Mouse (Mus musculus) liver, embryonic 16.5 days (tissue): Measurements from ENCODE around the gene Clec12b. TPM values are rescaled to one million over a fixed set of nuclear protein-coding genes. Genes with fewer than 3 reads are reported as not detected.
"Not testable (repeated sequence)": the region's sequence is repeated elsewhere in the genome, so short reads cannot be mapped to it uniquely, and the experiment has no call there.

Experiments used
- ATAC-seq: fragments of 200-750 bp; cut with Nextera tagmentation; 2 replicates; pipeline ENCODE4 v1.8.0; 2017; ENCODE audit warnings: low read depth, mild to moderate bottlenecking, moderate number of reproducible peaks, moderate library complexity
- H3K27ac ChIP-seq: fragments of 300-500 bp; sonication (generic); 2 replicates; pipeline ENCODE4 v1.5.1; 2014; ENCODE audit warnings: mild to moderate bottlenecking, low read length
- H3K27me3 ChIP-seq: fragments of 300-500 bp; sonication (generic); 2 replicates; pipeline ENCODE4 v1.6.1; 2014; ENCODE audit warnings: low read depth, low read length, mixed read lengths; ENCODE audit not compliant: control insufficient read depth, insufficient read depth
- H3K36me3 ChIP-seq: fragments of 300-500 bp; sonication (generic); 2 replicates; pipeline ENCODE4 v1.6.1; 2014; ENCODE audit warnings: mild to moderate bottlenecking; ENCODE audit not compliant: control insufficient read depth, insufficient read depth
- H3K4me1 ChIP-seq: fragments of 300-500 bp; sonication (generic); 2 replicates; pipeline ENCODE4 v1.6.1; 2014; ENCODE audit warnings: low read depth, low read length, mixed read lengths; ENCODE audit not compliant: control insufficient read depth
- H3K4me2 ChIP-seq: fragments of 300-500 bp; sonication (generic); 2 replicates; pipeline ENCODE4 v1.6.1; 2014; ENCODE audit warnings: low read depth, low read length, mixed read lengths
- H3K4me3 ChIP-seq: fragments of 300-500 bp; sonication (generic); 2 replicates; pipeline ENCODE4 v1.5.1; 2014; ENCODE audit warnings: low read depth, mild to moderate bottlenecking, low read length
- H3K9ac ChIP-seq: fragments of 300-500 bp; sonication (generic); 2 replicates; pipeline ENCODE4 v1.6.1; 2014; ENCODE audit warnings: low read depth, low read length
- H3K9me3 ChIP-seq: fragments of 300-500 bp; sonication (generic); replicated peaks from 2 replicates; pipeline ENCODE4 v1.6.1; 2016; ENCODE audit warnings: low read length; ENCODE audit not compliant: control insufficient read depth
- WGBS: fragments of 180-500 bp; shearing (Covaris S2); extraction: QIAGEN DNeasy Blood & Tissue Kit; methylation state at CpG from one replicate; pipeline ENCODE4 v1.1.7; 2014; ENCODE audit not compliant: insufficient replicate concordance; 5-methylcytosine and 5-hydroxymethylcytosine counted together
- polyA plus RNA-seq: library from polyadenylated mRNA; unstranded; fragments of >200 nt; fragmentation: Nextera tagmentation; extraction: Ambion mirVana; gene quantifications from 2 replicates; pipeline ENCODE4 v1.2.1, GENCODE M21; 2015

Clec12b gene
- polyA plus RNA-seq, 1 experiment from 2014 or later: not detected

GRCm38 (mm10) chr6:129356430-129356829 is 29.2 kb downstream of the Clec12b start:
- ATAC-seq: peak; percentile 27; the same call in 1 of the 2 replicates

GRCm38 (mm10) chr6:129355774-129356173 is 29.9 kb downstream of the Clec12b start:
- 85% methylated on average over 2 of the region's 2 CpGs for WGBS

More at GRCm38 (mm10) chr6:129356430-129356829, 29.2 kb downstream of the Clec12b start:
- H3K27ac ChIP-seq: no peak overlapping the region
- H3K4me3 ChIP-seq: no peak overlapping the region
- H3K27me3 ChIP-seq: no peaks in the 10 kb centered on the region
- H3K9ac ChIP-seq: no peak overlapping the region
- no peaks in the 10 kb centered on the region for H3K36me3 ChIP-seq
- H3K4me2 ChIP-seq: no peak overlapping the region
- H3K9me3 ChIP-seq: no peaks in the 10 kb centered on the region
- no peaks in the 10 kb centered on the region for H3K4me1 ChIP-seq

GRCm38 (mm10) chr6:129351091-129351490 is 34.6 kb downstream of the Clec12b start:
- 72% methylated on average over 3 of the region's 3 CpGs for WGBS
- Histone ChIP-seq H3K36me3 (no peaks in the 10 kb centered on the region), H3K27me3 (no peaks in the 10 kb centered on the region), H3K9ac (no peak overlapping the region), H3K4me1 (no peaks in the 10 kb centered on the region), H3K4me2 (0 out of 2 replicates have a peak overlapping the region, but pooled peaks have one; percentile 8), H3K9me3 (no peaks in the 10 kb centered on the region; the same call in 1 of the 2 replicates), H3K27ac (peak overlapping the region; percentile 37), H3K4me3 (peak overlapping the region; percentile 35)
- no peak for ATAC-seq

More at GRCm38 (mm10) chr6:129355774-129356173, 29.9 kb downstream of the Clec12b start:
- Histone ChIP-seq H3K27ac (no peak overlapping the region), H3K4me2 (no peak overlapping the region), H3K4me3 (no peak overlapping the region), H3K4me1 (no peaks in the 10 kb centered on the region), H3K36me3 (no peaks in the 10 kb centered on the region), H3K27me3 (no peaks in the 10 kb centered on the region), H3K9me3 (no peaks in the 10 kb centered on the region), H3K9ac (no peak overlapping the region)
- no peak for ATAC-seq

- Histone ChIP-seq H3K4me2 (no peak overlapping the region), H3K27ac (peak overlapping the region; percentile 52), H3K36me3 (no peaks in the 10 kb centered on the region), H3K4me1 (no peaks in the 10 kb centered on the region), H3K9ac (no peak overlapping the region), H3K27me3 (no peaks in the 10 kb centered on the region), H3K4me3 (0 out of 2 replicates have a peak overlapping the region, but pooled peaks have one; percentile 22), H3K9me3 (no peaks in the 10 kb centered on the region; the same call in 1 of the 2 replicates)
- peak; percentile 50 for ATAC-seq
- 11% methylated on average over 4 of the region's 4 CpGs for WGBS
Observed at GRCm38 (mm10) chr6:129349524-129350352, 35.9 kb downstream of the Clec12b start.

- no peak for ATAC-seq
- Histone ChIP-seq H3K4me2 (no peak overlapping the region), H3K36me3 (no peaks in the 10 kb centered on the region), H3K9me3 (no peaks in the 10 kb centered on the region; the same call in 1 of the 2 replicates), H3K27me3 (no peaks in the 10 kb centered on the region), H3K4me3 (no peak overlapping the region), H3K9ac (no peak overlapping the region), H3K27ac (no peak overlapping the region), H3K4me1 (no peaks in the 10 kb centered on the region)
- WGBS: 38% methylated on average over 3 of the region's 3 CpGs
Observed at GRCm38 (mm10) chr6:129344408-129344807, 41.3 kb downstream of the Clec12b start.

- not testable (repeated sequence) for H3K4me1 ChIP-seq, ATAC-seq, H3K36me3 ChIP-seq, H3K4me3 ChIP-seq, H3K9me3 ChIP-seq, H3K27me3 ChIP-seq, H3K4me2 ChIP-seq, H3K27ac ChIP-seq, H3K9ac ChIP-seq
- WGBS: 54% methylated on average over 4 of the region's 4 CpGs
Observed at GRCm38 (mm10) chr6:129342391-129342790, 43.3 kb downstream of the Clec12b start, which contains the start of gene Clec12a. Clec12a (plus strand) TSS chr6:129342691.

GRCm38 (mm10) chr6:129337751-129338150 is 47.9 kb downstream of the Clec12b start:
- H3K27ac ChIP-seq: no peak overlapping the region
- H3K9ac ChIP-seq: no peak overlapping the region
- no peaks in the 10 kb centered on the region for H3K9me3 ChIP-seq
- H3K4me3 ChIP-seq: no peak overlapping the region
- 42% methylated on average over 1 of the region's 1 CpGs for WGBS
- no peaks in the 10 kb centered on the region for H3K36me3 ChIP-seq
- H3K4me1 ChIP-seq: no peaks in the 10 kb centered on the region
- H3K27me3 ChIP-seq: no peaks in the 10 kb centered on the region
- H3K4me2 ChIP-seq: no peak overlapping the region
- ATAC-seq: no peak

GRCm38 (mm10) chr6:129333674-129334078 is 52.0 kb downstream of the Clec12b start:
- H3K27me3 ChIP-seq: no peaks in the 10 kb centered on the region
- H3K4me1 ChIP-seq: no peaks in the 10 kb centered on the region
- H3K9me3 ChIP-seq: no peaks in the 10 kb centered on the region
- H3K4me2 ChIP-seq: no peak overlapping the region
- no peak overlapping the region for H3K9ac ChIP-seq
- no peak overlapping the region for H3K4me3 ChIP-seq
- 7% methylated on average over 11 of the region's 11 CpGs for WGBS
- H3K27ac ChIP-seq: no peak overlapping the region
- ATAC-seq: peak; percentile 69
- no peaks in the 10 kb centered on the region for H3K36me3 ChIP-seq

GRCm38 (mm10) chr6:129331610-129332009 is 54.1 kb downstream of the Clec12b start, which contains the start of gene 4922502D21Rik:
4922502D21Rik (minus strand) TSS chr6:129331796.
- WGBS: 37% methylated on average over 11 of the region's 11 CpGs
- Histone ChIP-seq H3K9me3 (no peaks in the 10 kb centered on the region), H3K36me3 (no peaks in the 10 kb centered on the region), H3K4me3 (no peak within 1 kb of the TSS), H3K27me3 (no peaks in the 10 kb centered on the region), H3K27ac (no peak within 1 kb of the TSS), H3K9ac (no peak within 1 kb of the TSS), H3K4me1 (no peaks in the 10 kb centered on the region), H3K4me2 (no peak within 1 kb of the TSS)
- no peak for ATAC-seq
